Mouse (Mus musculus) monocyte, adult 59 days (primary cell): ENCODE measurements around the gene Pms1. TPM values are rescaled to one million over a fixed set of nuclear protein-coding genes. Genes with fewer than 3 reads are reported as not detected.

Experiments
- total RNA-seq, 2 experiments: library from RNA; stranded (reverse); gene quantifications; one replicate each; pipeline ENCODE4 v1.2.4; 2023

The Pms1 gene
- 1 to 10 TPM; 7.1 to 8.4 TPM for total RNA-seq

GRCm38 (mm10) chr1:53296581-53297383 lies at the start of gene Pms1, which contains the start of the genes Ormdl1 and Gm28778:
Gene Pms1 (minus strand): TSS chr1:53297018.
Gene Ormdl1 (plus strand): TSS chr1:53297095.
Gene Gm28778 (plus strand): TSS chr1:53297111.

GRCm38 (mm10) chr1:53312989-53313967 lies 16.5 kb upstream of the Pms1 start, which contains the start of gene Osgepl1:
Gene Osgepl1 (plus strand): TSS chr1:53313624.

GRCm38 (mm10) chr1:53187536-53187935 lies 109.3 kb downstream of the Pms1 start, which contains the start of gene 1700019A02Rik:
Gene 1700019A02Rik (minus strand): TSS chr1:53187636.

Other genes starting within 250 kb of the Pms1 start
- gene Mstn, start 235.4 kb downstream of the Pms1 start, total RNA-seq: not detected
- not detected for gene 1700019A02Rik, start 109.4 kb downstream of the Pms1 start, total RNA-seq
- gene Ormdl1, start 77 bp upstream of the Pms1 start, total RNA-seq: 10 to 100 TPM in 1 of 2 experiments, 1 to 10 TPM in 1; 9.9 to 11.3 TPM
- gene Gm28778, start 93 bp upstream of the Pms1 start, total RNA-seq: not detected
- 1 to 10 TPM; 3.3 to 5.9 TPM for gene Osgepl1, start 16.6 kb upstream of the Pms1 start, total RNA-seq
- gene Asdurf, start 55.6 kb upstream of the Pms1 start, total RNA-seq: not detected
- not detected for gene Gm28551, start 55.6 kb upstream of the Pms1 start, total RNA-seq
- gene Asnsd1, start 55.7 kb upstream of the Pms1 start, total RNA-seq: 10 to 100 TPM; 35.2 to 37.5 TPM